Mouse (Mus musculus) liver, postnatal 0 days (tissue): ENCODE results near the gene Pde4c.

ENCODE experiments used
- CTCF ChIP-seq: sonication (generic); IDR thresholded peaks from 2 replicates; pipeline ENCODE4 v1.5.1; 2016; ENCODE audit warnings: antibody characterized with exemption, low read depth
- EP300 ChIP-seq: IDR thresholded peaks from 2 replicates; pipeline ENCODE4 v1.6.1; 2016; ENCODE audit warnings: antibody characterized with exemption, low read depth, mild to moderate bottlenecking

- TF ChIP-seq CTCF (no peak), EP300 (no peak)
Measured at GRCm38 (mm10) chr8:70741661-70742060, 18.1 kb downstream of the Pde4c start.
